Mouse (Mus musculus) gastrocnemius, postnatal 14 days (tissue): ENCODE measurements around the gene Wdr54. TPM values are rescaled to one million over a fixed set of nuclear protein-coding genes. Genes with fewer than 3 reads are reported as not detected.
A peak's percentile ranks its signal among the peaks of the same experiment; 100 is the strongest.
"Not testable (repeated sequence)": the region's sequence is repeated elsewhere in the genome, so short reads cannot be mapped to it uniquely, and the experiment has no call there.

Source experiments
- DNase-seq: peaks from one replicate; pipeline ENCODE4 v3.0.0; 2021; ENCODE audit warnings: mixed read lengths
- intact Hi-C: fragments of 180-260 bp; cut with DNase I; formaldehyde crosslinking; loops from one replicate; pipeline ENCODE4 v1.15.1; 2025; ENCODE audit warnings: low total_unique reads
- total RNA-seq, 2 experiments: library from RNA; stranded (reverse); gene quantifications; 2 replicates each; pipeline ENCODE4 v1.2.3; 2021

Gene Wdr54
- total RNA-seq, 2 experiments from 2014 or later = 1.2 to 2.0 TPM

DNA sequence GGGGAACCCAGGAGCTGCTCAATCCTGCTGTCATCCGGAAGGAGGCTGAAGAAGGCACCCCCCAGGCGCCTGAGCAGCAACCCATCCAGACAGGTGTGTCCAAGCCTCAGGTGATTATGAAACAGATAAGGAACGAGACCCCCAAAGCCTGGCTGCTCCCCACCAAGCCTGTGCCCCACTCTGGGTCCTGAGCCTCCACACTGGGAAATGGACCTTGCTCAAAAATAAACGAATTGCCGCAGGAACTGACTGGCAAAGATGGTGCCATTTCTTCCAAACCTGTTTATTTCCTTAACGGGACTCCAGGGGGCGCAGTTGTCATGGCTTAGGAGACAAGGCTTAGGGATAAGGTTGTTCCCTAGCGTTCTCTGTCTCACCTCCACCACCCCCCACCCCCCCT is 6.5 kb upstream of the Wdr54 start:
- DNase-seq = peak; percentile 54
- intact Hi-C loops = loop anchor here (5.0 kb wide), 1 partner anchor 45 kb away; the partner anchor contains the start of gene Mogs

DNA sequence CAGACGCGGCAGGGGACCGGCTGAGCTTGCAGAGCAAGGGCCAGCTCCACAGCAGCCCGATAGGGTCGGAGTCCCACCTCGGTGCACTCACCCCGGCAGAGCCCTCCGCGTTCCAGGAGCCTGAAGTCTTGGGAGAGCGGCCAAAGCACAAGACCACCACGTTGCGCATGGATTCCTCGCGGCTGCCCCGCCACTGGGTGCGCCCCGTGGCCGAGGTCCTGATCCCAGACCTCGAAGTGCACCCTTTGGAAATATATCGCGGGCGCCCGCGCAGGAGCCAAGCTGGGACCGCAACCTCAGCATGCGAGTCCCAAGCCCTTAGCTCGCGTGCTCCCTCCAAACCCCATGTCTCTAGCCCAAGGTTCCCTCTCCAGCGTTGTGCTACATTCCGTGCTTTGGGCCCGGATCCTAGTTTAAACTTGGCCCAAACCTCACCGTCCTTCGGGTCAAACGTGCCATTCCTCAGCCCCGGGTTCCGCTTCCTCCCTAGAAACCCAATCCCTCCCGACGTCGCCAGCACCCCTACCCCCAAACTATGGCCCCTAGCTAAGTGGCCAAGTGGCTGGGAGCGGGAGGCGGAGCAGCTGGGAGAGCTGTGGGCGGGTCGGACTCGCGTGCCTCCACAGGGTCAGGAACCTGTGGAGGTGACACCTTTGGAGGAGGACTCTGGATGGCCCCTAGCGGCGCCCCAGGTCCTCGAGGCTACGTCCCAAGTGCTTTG is 5.9 kb upstream of the Wdr54 start:
- intact Hi-C loops = loop anchor here (5.0 kb wide), 1 partner anchor 45 kb away; the partner anchor contains the start of gene Mogs
- peak; percentile 53 for DNase-seq

DNA sequence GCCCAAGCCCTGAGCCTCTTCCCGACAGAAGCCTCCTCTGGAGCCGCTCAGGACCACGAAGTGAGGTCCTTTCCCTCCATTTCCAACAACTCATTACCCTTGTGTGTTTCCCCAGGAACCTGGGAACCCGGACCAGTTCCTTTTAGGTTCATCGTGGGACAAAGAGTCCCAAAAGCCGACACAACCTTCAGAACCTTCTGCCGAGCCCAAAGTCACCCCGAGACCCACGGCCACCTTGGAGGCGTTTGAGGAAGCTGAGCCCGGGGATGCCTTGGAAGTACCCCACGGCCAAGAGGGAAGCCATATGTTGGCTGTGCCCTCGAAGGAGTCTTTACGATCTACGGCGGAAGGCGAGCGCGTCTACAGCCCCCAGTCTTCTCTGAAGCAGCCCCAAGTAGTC is 5.2 kb upstream of the Wdr54 start:
- DNase-seq = no peak
- intact Hi-C loops = loop anchor here (5.0 kb wide), 1 partner anchor 44 kb away; the partner anchor contains the start of gene Mogs

DNA sequence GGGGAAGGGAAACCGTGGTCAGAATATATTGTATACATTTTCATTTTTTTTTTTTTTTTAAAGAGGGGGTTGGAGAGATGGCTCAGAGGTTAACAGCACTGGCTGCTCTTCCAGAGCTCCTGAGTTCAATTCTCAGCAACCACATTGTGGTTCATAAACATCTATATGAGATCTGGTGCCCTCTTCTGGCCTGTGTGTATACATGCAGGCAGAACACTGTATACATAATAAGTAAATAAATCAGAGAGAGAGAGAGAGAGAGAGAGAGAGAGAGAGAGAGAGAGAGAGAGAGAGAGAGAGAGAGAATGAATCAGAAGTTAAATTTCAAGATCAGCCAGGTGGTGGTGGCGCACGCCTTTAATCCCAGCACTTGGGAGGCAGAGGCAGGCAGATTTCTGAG is 3.3 kb upstream of the Wdr54 start:
- DNase-seq, intact Hi-C loops: not testable (repeated sequence)

DNA sequence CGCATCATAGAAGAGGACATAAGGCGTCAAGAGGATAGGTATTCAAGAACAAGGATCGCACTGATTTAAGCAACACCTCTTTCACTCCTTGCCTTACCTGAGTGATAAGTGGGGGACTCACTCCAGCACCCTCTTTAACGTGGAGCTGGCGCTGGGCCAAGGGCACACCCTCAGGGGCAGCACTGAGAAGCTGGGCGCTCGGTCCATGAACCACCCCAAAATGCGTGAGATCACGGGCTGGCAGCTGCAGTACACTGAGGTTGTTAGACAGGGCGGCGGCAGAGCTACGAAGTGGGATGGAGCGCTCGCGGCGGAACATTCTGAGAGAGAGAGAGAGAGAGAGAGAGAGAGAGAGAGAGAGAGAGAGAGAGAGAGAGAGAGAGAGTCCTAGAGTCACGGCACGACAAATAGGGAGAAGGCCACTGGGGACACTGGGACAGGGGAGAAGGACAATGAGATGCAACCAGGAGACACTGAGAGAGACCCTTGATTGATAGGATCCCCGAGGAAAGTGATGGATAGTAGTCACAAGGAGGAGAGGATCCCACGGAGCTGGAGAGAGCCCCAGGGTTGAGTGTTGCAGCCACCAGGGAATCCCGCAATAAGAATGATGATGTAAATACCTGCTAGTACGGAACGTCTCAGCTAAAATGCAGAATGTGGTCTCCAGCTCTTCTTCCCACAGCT is 502 bp downstream of the Wdr54 start:
- no peak for DNase-seq
- intact Hi-C loops = no loop called here

DNA sequence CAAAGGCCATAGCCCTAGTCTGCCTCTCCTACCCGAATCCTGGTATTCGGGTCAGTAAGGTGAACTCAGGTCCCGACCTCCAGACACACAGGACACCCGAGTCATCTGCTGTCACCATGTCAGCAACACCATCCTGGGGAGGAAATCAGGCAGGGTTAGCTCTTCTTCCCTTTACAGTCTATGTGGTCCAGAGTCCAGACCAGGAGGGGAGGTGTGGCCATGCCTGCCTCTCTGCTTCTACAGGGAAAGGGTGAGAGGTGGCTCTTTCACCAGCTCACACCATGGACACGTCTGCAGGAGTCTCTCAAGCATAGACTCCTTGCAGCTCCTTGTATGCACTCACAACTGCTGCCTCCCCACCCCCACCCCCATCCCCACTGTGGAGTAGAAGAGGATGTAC is 2.7 kb downstream of the Wdr54 start:
- intact Hi-C loops = no loop called here
- no peak for DNase-seq

DNA sequence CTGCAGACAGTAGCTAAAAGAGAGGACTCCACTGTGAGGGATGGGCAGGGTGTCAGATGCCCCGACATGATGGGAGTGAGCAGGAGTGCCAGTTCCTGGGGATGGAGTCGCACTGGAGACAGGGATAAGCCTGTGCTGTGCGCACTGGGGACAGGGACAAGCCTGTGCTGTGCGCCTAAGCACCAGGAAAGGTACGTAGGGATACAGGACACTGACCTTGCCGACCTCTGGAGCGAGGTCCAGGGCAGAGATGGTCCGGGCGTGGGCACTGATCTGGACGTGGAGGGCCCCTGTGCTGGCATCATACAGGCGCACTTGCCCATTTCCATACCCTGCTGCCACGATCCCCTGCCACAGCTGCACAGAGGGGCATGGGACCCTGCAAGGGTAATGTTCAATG is 3.2 kb downstream of the Wdr54 start:
- intact Hi-C loops = no loop called here
- no peak for DNase-seq

DNA sequence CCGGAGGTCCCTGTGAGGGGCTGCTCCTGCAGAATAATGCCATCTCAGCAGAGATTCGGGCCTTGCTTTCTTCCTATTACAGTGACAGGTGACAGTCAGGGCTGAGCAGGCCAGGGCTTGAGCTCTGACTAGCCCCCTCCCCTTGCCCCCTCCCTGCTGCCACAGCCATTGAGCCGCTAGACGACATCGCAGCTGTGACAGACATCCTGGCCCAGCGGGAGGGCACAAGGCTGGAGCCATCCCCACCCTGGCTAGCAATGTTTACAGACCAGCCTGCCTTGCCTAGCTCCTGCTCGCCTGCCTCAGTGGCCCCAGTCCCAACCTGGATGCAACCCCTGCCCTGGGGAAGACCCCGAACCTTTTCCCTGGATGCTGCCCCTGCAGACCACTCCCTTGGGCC is 4.5 kb downstream of the Wdr54 start:
- DNase-seq = no peak
- intact Hi-C loops = no loop called here

DNA sequence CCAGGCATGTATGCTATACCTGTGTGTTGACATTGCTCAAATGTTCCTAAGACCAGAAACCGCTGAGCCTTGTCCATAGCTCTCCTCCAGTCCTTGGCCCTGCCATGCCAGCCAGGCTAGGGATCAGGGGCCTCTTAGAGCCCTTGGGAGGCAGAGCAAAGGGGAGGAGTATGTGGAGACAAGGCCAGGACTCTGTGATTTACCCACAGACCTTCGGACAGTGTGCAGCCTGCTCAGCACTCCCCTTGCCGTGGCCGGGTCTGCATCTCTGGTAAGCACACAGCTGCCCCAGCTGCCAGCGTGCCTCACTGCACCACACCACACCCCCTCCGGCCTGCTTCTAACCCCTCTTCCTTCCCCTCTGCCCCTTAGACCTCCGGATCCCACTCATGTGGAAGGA is 8.9 kb downstream of the Wdr54 start:
- DNase-seq = no peak
- intact Hi-C loops = no loop called here

DNA sequence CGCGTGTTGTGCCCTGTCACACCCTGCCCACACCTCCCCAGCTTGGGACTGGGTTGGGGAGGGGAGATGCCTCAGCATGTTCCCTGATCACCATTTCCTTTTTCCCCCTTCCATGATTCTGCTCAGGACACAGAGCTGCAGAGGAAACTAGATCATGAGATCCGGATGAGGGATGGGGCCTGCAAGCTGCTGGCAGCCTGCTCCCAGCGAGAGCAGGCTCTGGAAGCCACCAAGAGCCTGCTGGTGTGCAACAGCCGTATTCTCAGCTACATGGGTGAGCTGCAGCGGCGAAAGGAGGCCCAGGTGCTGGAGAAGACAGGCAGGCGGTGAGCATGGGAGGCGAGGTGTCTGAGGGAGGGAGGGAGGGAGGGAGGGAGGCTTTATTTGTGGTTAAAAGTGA is 10.4 kb downstream of the Wdr54 start:
- DNase-seq = no peak
- intact Hi-C loops = no loop called here

DNA sequence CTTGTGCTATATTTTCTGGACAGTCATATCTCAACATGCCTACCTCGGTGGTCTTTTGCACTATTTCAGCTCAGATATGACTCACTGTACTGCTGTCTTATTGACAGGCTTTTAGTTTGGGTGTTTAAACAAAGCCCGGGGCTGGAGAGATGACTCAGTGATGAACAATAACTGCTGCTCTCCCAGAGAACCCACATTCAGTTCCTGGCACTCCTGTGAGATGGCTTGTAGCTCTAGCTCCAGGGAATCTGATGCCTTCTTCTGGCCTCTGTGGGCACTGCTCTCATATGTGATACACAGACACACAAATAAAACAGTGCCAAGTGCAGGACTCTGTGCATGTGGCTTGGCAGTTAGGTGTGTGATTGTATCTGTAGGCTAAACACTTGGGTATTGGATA is 11.0 kb downstream of the Wdr54 start:
- intact Hi-C loops = no loop called here
- no peak for DNase-seq

DNA sequence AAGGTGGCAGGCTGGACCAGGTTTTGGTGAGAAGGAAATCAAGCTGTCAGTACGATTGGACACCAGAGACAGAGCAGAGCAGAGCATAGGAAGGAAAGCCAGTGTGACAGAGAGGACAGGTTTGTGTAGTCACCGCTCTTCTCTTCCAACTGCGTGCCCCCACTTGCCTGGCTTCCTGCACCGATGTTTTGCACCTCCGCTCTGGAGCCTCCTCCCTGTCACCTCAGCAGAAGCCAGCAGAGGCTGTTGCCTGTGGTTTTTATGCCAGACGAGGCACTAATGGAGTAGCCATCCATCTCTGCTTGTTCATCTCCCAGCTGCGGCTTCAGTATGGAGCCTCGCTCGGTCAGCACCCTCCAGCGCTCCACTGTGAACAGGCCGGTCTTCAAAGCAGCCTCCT is 13.3 kb downstream of the Wdr54 start:
- intact Hi-C loops = no loop called here
- no peak for DNase-seq

DNA sequence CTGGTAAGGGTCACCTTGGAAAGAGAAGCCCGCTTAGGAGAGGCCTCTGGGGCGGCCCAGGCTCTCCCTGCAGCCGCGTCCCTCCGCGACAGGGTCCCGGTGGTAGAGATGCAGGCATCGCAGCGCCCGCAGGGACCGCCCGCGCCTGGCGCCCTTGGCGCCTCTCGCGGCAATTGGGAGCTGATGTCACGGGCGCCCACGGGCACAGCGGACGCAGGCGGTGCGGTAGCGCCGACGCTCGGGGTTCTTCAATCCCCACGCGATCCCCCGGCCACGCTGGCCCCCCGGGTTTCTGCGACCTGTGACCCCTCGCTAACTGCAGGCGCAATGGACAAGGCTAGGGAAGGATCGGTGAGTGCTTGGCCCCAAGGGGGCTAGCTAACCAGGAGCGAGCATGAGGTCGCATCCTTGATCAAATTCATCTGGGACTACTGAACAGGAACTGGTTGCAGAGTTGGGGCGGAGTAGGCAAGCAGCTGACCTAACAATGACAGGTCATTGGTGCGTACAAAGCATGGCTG is 13.9 kb downstream of the Wdr54 start:
- intact Hi-C loops = no loop called here

DNA sequence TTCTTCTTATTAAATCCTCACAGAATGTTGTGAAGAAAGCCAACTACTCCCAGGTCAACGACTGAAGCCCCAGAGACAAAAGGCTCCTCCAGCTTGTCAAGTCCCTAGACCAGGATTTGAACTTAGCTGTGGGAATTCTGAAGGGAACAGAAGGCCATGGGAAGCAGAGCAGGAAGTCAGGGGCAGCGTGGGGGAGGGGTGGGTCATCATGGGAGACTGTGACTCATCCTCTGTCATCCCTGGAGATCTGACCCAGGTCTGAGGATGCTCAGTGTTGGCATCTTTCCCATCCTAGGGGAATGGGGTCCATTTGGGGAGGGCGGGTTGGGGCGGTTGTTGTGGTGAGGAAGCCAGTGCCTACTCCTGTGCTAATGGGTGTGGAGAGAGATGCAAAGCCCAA is 14.6 kb downstream of the Wdr54 start:
- peak; percentile 31 for DNase-seq
- intact Hi-C loops = no loop called here

More for the DNA sequence above, 13.9 kb downstream of the Wdr54 start:
- no peak for DNase-seq

DNA sequence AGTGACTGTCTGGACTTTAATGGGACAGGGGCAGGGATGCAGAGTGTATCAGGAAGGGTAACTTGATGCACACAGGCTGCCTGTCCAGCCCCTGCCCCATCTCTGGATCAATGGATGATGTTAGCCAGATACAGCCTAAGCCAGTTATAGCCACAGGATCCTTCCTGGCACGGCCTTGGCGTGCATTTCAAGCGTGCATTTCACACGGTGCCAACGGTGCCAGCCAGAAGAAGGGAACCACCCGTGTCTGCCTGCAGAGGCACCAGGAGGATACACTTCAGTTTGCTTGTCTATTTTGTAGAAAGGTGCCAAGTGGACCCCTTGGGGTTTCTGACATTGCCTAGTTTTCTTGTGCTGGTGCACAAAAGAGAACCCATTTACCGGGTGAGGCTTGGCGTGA is 16.2 kb downstream of the Wdr54 start:
- intact Hi-C loops = no loop called here
- DNase-seq = no peak

DNA sequence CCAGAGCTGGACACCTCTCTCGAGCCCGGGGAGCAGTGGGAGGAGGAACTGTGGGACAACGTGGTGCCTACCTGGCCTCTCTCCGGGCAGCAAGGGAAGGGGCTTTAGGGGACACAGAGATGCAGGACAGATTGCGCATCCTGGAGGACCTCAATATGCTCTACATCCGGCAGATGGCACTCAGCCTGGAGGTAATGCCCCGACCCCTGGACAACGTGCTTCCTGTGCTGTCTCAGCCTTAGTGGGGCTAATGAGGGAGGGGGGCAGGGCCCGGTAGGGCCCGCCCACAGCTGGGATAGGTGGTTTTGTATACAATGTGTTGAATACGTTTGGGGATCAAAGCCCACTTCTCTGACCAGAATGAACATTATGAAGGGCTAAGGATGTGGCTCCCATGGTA is 18.1 kb downstream of the Wdr54 start:
- intact Hi-C loops = no loop called here
- no peak for DNase-seq

DNA sequence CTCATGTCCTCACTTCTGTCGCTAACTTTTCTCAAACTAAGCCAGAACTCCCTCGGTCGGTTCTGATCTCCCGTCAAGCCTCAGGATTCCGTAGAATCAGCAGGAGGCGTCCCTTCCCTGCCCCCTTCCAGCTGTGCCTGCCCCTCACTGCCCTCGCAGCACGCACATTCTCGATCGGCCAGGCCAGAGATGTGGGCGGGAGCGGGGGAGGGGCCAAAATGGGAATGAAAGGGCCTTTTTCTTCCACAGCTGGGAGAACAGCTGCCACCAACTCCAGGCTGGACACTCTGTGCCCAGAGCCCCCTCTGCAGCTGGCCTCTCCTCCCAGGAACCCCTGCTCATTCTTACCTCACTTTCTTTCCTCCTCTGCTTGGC is 18.6 kb downstream of the Wdr54 start:
- intact Hi-C loops = no loop called here
- DNase-seq = peak; percentile 96

DNA sequence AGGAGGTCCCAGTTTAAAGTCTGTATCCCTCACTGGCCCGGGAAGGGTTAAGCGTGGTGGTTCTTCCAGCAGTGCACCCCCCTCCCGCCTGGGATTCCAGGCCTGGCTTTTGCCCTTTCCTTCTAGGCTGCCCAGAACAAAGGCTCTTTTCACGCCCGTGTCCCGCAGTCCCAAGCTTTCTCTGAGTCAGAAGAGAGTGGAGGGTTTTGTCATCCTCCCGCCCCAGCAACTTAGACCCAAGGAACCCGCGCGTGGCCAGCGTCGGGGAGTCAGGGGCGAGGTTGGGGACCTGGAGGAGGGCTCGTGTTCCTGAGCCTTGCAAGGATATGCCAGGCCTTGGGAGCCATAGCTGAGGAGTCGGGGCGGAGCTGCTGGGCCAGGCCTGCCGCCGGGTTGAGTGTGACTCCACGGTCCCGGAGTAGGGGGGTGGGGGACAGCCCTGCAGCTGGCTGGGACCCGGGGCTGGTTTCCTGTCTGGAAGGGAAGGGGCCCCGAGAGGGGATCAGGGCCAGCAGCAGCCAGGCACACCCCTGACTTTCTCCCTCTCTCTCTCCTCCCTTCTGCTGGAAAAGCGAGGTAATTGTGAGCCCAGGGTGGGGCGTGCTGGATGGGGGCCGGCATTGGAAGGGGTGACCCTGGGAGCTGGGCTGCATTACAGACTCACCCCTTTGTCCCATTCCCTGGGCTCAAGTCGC is 19.2 kb downstream of the Wdr54 start:
- intact Hi-C loops = no loop called here

DNA sequence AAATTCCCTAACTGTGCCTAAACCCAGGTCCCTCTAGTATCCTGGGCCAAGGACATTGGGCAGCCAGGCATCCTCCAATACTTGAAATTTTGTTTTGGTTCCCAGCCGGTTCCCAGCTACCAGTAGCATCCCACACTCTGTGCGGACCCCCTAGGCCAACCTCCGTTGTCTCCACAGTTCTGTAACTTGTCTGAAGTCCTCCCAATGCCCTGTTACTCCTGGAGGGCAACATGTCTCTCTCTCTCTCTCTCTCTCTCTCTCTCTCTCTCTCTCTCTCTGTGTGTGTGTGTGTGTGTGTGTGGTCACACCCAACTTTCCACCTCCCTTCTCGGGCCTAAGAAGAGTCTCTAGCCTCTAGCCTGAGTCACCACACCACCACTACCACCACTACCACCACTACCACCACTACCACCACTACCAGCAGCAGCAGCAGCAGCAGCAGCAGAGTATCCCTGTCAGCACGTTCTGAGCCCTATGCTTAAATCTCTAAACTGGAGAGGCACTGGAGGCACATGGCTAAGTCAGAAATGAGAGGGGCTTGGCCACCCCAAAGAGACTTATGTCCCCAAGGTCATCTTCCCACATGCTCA is 19.8 kb downstream of the Wdr54 start:
- intact Hi-C loops = no loop called here
- no peak for DNase-seq

More for the DNA sequence above, 19.2 kb downstream of the Wdr54 start:
- DNase-seq = peak; percentile 89

DNA sequence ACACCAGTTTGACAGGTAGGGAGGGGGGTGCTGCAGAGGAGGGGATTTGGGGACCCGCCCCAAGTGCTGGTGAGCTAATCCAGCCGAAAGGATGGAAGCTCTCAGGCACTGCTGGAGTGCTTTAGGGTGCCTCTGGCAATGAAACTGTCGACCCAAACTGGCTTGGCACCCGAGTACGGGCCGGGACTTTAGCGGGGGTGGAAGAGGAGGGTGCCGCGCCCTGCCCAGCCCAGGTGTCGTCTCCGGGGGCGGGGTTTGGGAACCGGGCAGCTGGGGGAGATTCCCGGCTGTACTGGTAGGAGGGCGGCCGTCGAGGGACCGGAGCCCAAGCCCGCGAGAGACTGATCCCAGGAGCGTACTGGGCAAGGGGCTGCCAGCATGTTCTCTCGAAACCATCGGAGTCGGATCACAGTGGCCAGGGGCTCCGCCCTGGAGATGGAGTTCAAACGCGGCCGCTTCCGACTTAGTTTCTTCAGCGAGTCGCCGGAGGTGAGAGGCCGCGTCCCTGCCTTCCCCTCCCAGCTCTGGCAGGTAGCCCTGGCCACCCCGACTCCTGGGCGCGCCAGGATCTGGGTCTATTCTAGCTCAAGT is 20.5 kb downstream of the Wdr54 start:
- intact Hi-C loops = no loop called here
- DNase-seq = peak; percentile 71
